Mouse (Mus musculus): ENCODE measurements around the gene Figla. TPM values are rescaled to one million over a fixed set of nuclear protein-coding genes. Genes with fewer than 3 reads are reported as not detected.
"Not testable (repeated sequence)": the region's sequence is repeated elsewhere in the genome, so short reads cannot be mapped to it uniquely, and the experiment has no call there.

Figla gene
- not detected in 2 replicates for polyA plus RNA-seq (2014; fragmentation: Nextera tagmentation; extraction: Ambion mirVana)

DNA sequence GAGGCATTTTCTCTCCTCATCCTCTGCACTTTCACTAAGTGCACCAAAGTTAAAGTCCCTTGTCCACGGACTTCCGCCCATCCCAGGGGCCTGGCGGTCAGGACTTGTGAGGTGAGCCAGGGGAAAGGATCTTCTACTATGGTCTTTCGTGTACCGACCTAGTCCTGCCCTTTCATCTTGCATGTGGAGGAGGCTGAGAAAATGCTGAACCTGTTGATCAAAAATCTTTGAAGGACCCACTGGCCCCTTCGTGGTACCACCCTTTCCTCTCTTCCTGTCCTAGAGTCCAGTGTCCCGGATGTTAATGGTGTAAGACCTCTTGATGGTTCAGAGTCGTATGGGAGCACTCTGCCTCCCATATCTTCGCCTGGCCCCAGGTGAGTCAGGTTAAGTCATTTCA, at the start of gene Figla:
Gene Figla (plus strand): TSS at position 301 of the 400 bp plus-strand sequence.
- no peaks in the 10 kb centered on the region for H3K36me3 ChIP-seq (ENCODE audit: control insufficient read depth, insufficient read depth, low read length)
- H3K4me1 ChIP-seq (ENCODE audit: control insufficient read depth, insufficient read depth, low read length), result no peaks in the 10 kb centered on the region
- 85% methylated on average over 9 of the region's 9 CpGs for WGBS
- H3K27me3 ChIP-seq (replicated peaks; ENCODE audit: control insufficient read depth, insufficient read depth, low read length), result no peaks in the 10 kb centered on the region
- no peak within 1 kb of the TSS for H3K4me3 ChIP-seq (ENCODE audit: low read depth, low read length)
- H3K27ac ChIP-seq (ENCODE audit: low read depth, low read length), result no peak within 1 kb of the TSS
- DNase-seq (ENCODE audit: low spot score), result no peak
- H3K9ac ChIP-seq (ENCODE audit: low read length), result no peak within 1 kb of the TSS
- ATAC-seq, result no peak
- H3K4me2 ChIP-seq (ENCODE audit: low read length), result no peak within 1 kb of the TSS
- H3K9me3 ChIP-seq (replicated peaks; ENCODE audit: control insufficient read depth, low read length), result no peaks in the 10 kb centered on the region

GRCm38 (mm10) chr6:85966686-85967085, 49.3 kb upstream of the Figla start:
- ATAC-seq (no peak), DNase-seq (ENCODE audit: low spot score) (no peak)
- Histone ChIP-seq H3K27me3 (replicated peaks; ENCODE audit: control insufficient read depth, insufficient read depth, low read length) (no peaks in the 10 kb centered on the region), H3K27ac (ENCODE audit: low read depth, low read length) (no peak overlapping the region), H3K4me1 (ENCODE audit: control insufficient read depth, insufficient read depth, low read length) (no peaks in the 10 kb centered on the region), H3K36me3 (ENCODE audit: control insufficient read depth, insufficient read depth, low read length) (no peaks in the 10 kb centered on the region), H3K9me3 (replicated peaks; ENCODE audit: control insufficient read depth, low read length) (no peaks in the 10 kb centered on the region), H3K4me2 (ENCODE audit: low read length) (no peak overlapping the region), H3K4me3 (ENCODE audit: low read depth, low read length) (no peak overlapping the region), H3K9ac (ENCODE audit: low read length) (no peak overlapping the region)
- WGBS, result 86% methylated on average over 4 of the region's 4 CpGs

DNA sequence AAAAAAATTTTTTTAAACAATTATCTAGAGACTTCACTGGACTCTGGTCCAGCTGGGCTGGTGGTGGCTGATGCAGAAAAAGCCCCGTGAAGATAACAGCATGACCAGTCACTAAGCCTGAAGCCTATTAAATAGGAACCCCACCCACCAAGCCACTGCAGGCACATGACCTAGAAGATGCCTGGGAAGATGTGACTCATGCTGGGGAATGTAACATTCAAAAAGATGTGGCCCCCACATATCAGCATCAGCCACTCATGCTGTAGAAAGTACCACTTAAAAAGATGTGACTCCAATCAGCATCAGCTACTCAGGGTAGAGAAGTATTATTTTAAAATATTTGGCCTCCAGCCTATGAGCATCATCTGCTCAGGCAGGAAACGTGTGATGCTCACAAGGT, 46.1 kb upstream of the Figla start:
- no peak for ATAC-seq
- Histone ChIP-seq H3K4me1 (ENCODE audit: control insufficient read depth, insufficient read depth, low read length) (no peaks in the 10 kb centered on the region), H3K9ac (ENCODE audit: low read length) (no peak overlapping the region), H3K9me3 (replicated peaks; ENCODE audit: control insufficient read depth, low read length) (no peaks in the 10 kb centered on the region), H3K4me3 (ENCODE audit: low read depth, low read length) (no peak overlapping the region), H3K36me3 (ENCODE audit: control insufficient read depth, insufficient read depth, low read length) (no peaks in the 10 kb centered on the region), H3K27ac (ENCODE audit: low read depth, low read length) (no peak overlapping the region), H3K27me3 (replicated peaks; ENCODE audit: control insufficient read depth, insufficient read depth, low read length) (no peaks in the 10 kb centered on the region), H3K4me2 (ENCODE audit: low read length) (no peak overlapping the region)
- 67% methylated on average over 2 of the region's 2 CpGs for WGBS
- DNase-seq (ENCODE audit: low spot score), result no peak

GRCm38 (mm10) chr6:85972699-85973098, 43.3 kb upstream of the Figla start:
- 72% methylated on average over 3 of the region's 3 CpGs for WGBS
- H3K4me2 ChIP-seq (ENCODE audit: low read length), result no peak overlapping the region
- no peak overlapping the region for H3K4me3 ChIP-seq (ENCODE audit: low read depth, low read length)
- H3K9ac ChIP-seq (ENCODE audit: low read length), result no peak overlapping the region
- H3K9me3 ChIP-seq (replicated peaks; ENCODE audit: control insufficient read depth, low read length), result no peaks in the 10 kb centered on the region
- DNase-seq (ENCODE audit: low spot score), result no peak
- no peak overlapping the region for H3K27ac ChIP-seq (ENCODE audit: low read depth, low read length)
- no peaks in the 10 kb centered on the region for H3K4me1 ChIP-seq (ENCODE audit: control insufficient read depth, insufficient read depth, low read length)
- ATAC-seq, result no peak
- no peaks in the 10 kb centered on the region for H3K27me3 ChIP-seq (replicated peaks; ENCODE audit: control insufficient read depth, insufficient read depth, low read length)
- H3K36me3 ChIP-seq (ENCODE audit: control insufficient read depth, insufficient read depth, low read length), result no peaks in the 10 kb centered on the region

DNA sequence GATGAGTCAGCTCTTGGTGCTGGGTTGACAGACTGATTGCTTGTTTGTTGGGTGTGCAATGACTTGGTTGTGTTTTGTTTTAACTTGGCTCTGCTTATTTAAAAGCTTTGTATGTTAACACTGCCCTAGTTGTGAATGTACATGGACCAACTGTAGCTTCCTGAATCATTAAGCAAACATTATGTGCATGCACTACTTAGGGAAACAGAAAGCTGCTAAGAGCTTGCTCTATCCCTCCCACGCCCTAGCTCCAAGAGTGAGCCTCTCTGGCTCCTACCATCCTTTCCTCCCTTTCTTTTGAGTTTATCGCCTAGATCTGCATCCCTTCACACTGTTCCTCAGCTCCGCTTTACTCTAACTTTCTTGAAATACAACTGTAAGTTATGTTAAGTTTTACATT, 42.6 kb upstream of the Figla start:
- H3K9me3 ChIP-seq (replicated peaks; ENCODE audit: control insufficient read depth, low read length), result no peaks in the 10 kb centered on the region
- no peak overlapping the region for H3K27ac ChIP-seq (ENCODE audit: low read depth, low read length)
- no peaks in the 10 kb centered on the region for H3K4me1 ChIP-seq (ENCODE audit: control insufficient read depth, insufficient read depth, low read length)
- ATAC-seq, result no peak
- DNase-seq (ENCODE audit: low spot score), result no peak
- H3K27me3 ChIP-seq (replicated peaks; ENCODE audit: control insufficient read depth, insufficient read depth, low read length), result no peaks in the 10 kb centered on the region
- H3K4me2 ChIP-seq (ENCODE audit: low read length), result no peak overlapping the region
- H3K36me3 ChIP-seq (ENCODE audit: control insufficient read depth, insufficient read depth, low read length), result no peaks in the 10 kb centered on the region
- WGBS, result 86% methylated on average over 3 of the region's 3 CpGs
- H3K4me3 ChIP-seq (ENCODE audit: low read depth, low read length), result no peak overlapping the region
- H3K9ac ChIP-seq (ENCODE audit: low read length), result no peak overlapping the region

DNA sequence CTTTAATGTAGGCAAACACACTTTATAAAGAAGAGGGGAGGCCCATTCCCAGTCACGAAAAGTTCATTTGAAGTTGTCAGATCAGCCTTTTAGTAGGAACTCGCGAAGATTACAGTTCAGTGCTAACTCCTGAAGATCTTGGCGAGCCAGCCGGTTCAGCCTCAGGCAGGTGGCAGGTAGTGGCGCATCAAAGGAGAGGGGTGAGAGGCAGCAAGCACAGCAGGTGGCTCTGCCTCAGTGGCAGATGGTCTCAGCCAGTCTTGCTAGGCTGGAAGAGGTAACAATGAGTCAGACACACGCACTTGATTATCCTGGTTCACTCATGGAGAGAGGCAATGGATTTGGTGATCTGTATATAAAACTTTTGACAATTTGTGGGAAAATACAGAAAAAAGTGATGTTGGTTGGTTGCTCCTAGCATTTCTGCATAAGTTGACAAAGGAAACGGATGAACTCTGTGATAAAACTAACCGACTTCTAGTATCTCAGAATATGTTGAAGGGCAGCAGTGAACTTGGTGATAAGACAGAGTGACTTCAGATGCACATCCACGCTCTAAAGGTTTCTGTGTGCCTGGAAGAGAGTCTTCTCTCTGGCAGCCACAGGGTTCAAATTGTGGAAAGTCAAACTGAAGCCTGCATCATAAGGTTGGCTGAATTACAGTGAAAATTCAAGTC, 40.9 kb upstream of the Figla start:
- Histone ChIP-seq H3K9ac (ENCODE audit: low read length) (no peak overlapping the region), H3K36me3 (ENCODE audit: control insufficient read depth, insufficient read depth, low read length) (no peaks in the 10 kb centered on the region), H3K4me3 (ENCODE audit: low read depth, low read length) (no peak overlapping the region), H3K4me1 (ENCODE audit: control insufficient read depth, insufficient read depth, low read length) (no peaks in the 10 kb centered on the region), H3K9me3 (replicated peaks; ENCODE audit: control insufficient read depth, low read length) (no peaks in the 10 kb centered on the region), H3K27ac (ENCODE audit: low read depth, low read length) (no peak overlapping the region), H3K27me3 (replicated peaks; ENCODE audit: control insufficient read depth, insufficient read depth, low read length) (no peaks in the 10 kb centered on the region), H3K4me2 (ENCODE audit: low read length) (no peak overlapping the region)
- 70% methylated on average over 10 of the region's 10 CpGs for WGBS
- DNase-seq (ENCODE audit: low spot score), result no peak
- ATAC-seq, result no peak

- Histone ChIP-seq H3K4me2 (ENCODE audit: low read length) (no peak overlapping the region), H3K27me3 (replicated peaks; ENCODE audit: control insufficient read depth, insufficient read depth, low read length) (no peaks in the 10 kb centered on the region), H3K27ac (ENCODE audit: low read depth, low read length) (no peak overlapping the region), H3K9ac (ENCODE audit: low read length) (no peak overlapping the region), H3K36me3 (ENCODE audit: control insufficient read depth, insufficient read depth, low read length) (no peaks in the 10 kb centered on the region), H3K4me1 (ENCODE audit: control insufficient read depth, insufficient read depth, low read length) (no peaks in the 10 kb centered on the region), H3K4me3 (ENCODE audit: low read depth, low read length) (no peak overlapping the region), H3K9me3 (replicated peaks; ENCODE audit: control insufficient read depth, low read length) (no peaks in the 10 kb centered on the region)
- ATAC-seq (no peak), DNase-seq (ENCODE audit: low spot score) (no peak)
- WGBS, result 91% methylated on average over 1 of the region's 1 CpGs
These were observed 40.2 kb upstream of the Figla start for GRCm38 (mm10) chr6:85975761-85976160.

GRCm38 (mm10) chr6:85976242-85976641, 39.7 kb upstream of the Figla start:
- no peaks in the 10 kb centered on the region for H3K4me1 ChIP-seq (ENCODE audit: control insufficient read depth, insufficient read depth, low read length)
- no peak overlapping the region for H3K9ac ChIP-seq (ENCODE audit: low read length)
- no peak overlapping the region for H3K4me2 ChIP-seq (ENCODE audit: low read length)
- no peaks in the 10 kb centered on the region for H3K27me3 ChIP-seq (replicated peaks; ENCODE audit: control insufficient read depth, insufficient read depth, low read length)
- ATAC-seq (no peak), DNase-seq (ENCODE audit: low spot score) (no peak)
- 89% methylated on average over 5 of the region's 5 CpGs for WGBS
- H3K27ac ChIP-seq (ENCODE audit: low read depth, low read length), result no peak overlapping the region
- H3K36me3 ChIP-seq (ENCODE audit: control insufficient read depth, insufficient read depth, low read length), result no peaks in the 10 kb centered on the region
- H3K4me3 ChIP-seq (ENCODE audit: low read depth, low read length), result no peak overlapping the region
- H3K9me3 ChIP-seq (replicated peaks; ENCODE audit: control insufficient read depth, low read length), result no peaks in the 10 kb centered on the region

- not testable (repeated sequence) for H3K27me3 ChIP-seq (replicated peaks; ENCODE audit: control insufficient read depth, insufficient read depth, low read length); H3K36me3 ChIP-seq (ENCODE audit: control insufficient read depth, insufficient read depth, low read length); H3K4me2 ChIP-seq (ENCODE audit: low read length); ATAC-seq; H3K27ac ChIP-seq (ENCODE audit: low read depth, low read length); H3K9ac ChIP-seq (ENCODE audit: low read length); H3K9me3 ChIP-seq (replicated peaks; ENCODE audit: control insufficient read depth, low read length); H3K4me3 ChIP-seq (ENCODE audit: low read depth, low read length); H3K4me1 ChIP-seq (ENCODE audit: control insufficient read depth, insufficient read depth, low read length); DNase-seq (ENCODE audit: low spot score)
- WGBS, result 72% methylated on average over 4 of the region's 4 CpGs
These were observed 37.2 kb upstream of the Figla start for GRCm38 (mm10) chr6:85978736-85979135.
